Mouse (Mus musculus): Measurements from ENCODE around the gene Pan3. TPM values are rescaled to one million over a fixed set of nuclear protein-coding genes. Genes with fewer than 3 reads are reported as not detected.

Pan3 gene
- polyA plus RNA-seq, 1 experiment from 2014 or later: 62.7 TPM

GRCm38 (mm10) chr5:147426048-147426805 is 3.7 kb upstream of the Pan3 start:
- Histone ChIP-seq H3K9ac (no peak overlapping the region), H3K27me3 (ENCODE audit: control insufficient read depth, insufficient read depth, low read length) (no peaks in the 10 kb centered on the region), H3K4me1 (replicated peaks; ENCODE audit: control insufficient read depth, insufficient read depth, low read length) (peaks cover 7% of the 10 kb centered on the region; the same call in 1 of the 2 replicates), H3K4me2 (replicated peaks) (no peak overlapping the region), H3K36me3 (replicated peaks; ENCODE audit: control insufficient read depth, insufficient read depth) (no peaks in the 10 kb centered on the region), H3K27ac (no peak overlapping the region), H3K9me3 (ENCODE audit: control insufficient read depth, low read length) (no peaks in the 10 kb centered on the region), H3K4me3 (replicated peaks; ENCODE audit: low read length) (no peak overlapping the region)
- ATAC-seq (ENCODE audit: low FRiP score) (no peak), DNase-seq (ENCODE audit: low spot score) (no peak)
- 79% methylated on average over 4 of the region's 4 CpGs for WGBS

GRCm38 (mm10) chr5:147430361-147430935 is 487 bp downstream of the Pan3 start:
- WGBS: under 1% methylated on average over 47 of the region's 91 CpGs

DNA sequence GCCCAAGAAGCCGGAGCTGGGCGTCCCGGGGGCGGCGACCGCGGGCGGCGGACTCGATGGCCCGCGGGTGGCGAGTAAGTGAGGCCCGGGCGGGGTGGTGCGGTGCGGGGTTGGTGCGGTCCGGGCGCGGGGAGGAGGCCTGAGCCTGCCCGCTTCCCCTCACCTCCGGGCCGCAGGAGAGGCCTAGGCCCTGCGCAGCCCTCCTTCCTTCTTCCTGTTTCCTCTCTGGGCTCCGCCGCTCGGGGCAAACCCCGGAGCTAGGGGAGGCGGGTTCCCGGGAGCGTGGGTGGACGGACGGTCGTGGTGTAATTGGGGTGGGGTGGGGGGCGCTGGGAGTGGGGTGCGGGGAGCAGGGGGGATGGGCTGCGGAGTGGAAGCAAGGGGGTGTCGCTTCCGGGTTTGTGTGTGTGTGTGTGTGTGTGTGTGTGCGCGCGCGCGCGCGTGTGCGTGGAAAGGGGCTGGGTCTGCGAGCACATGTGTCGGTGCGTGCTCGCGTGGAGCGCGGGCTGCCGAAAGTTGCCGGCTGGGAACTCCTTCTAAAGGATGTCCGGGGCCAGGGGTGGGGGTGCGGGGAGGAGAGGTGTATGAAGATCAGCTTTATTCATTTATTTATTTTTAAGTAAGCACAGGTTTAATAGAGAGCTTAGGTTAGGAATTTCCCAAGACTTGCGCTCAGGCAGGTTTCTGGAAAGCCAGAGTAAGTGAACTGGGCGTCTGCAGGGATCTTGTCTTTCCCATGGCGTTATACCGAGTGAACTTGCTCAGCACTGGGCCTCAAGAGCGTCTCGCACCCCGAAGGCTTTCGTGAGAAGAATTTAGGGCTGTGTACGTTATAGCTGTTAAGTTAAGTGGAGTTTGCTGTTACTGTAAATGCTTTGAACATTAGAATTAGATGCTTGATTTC is 1.2 kb downstream of the Pan3 start:
- WGBS: under 1% methylated on average over 48 of the region's 68 CpGs
- Histone ChIP-seq H3K4me3 (replicated peaks; ENCODE audit: low read length) (peak overlapping the region; percentile 99), H3K36me3 (replicated peaks; ENCODE audit: control insufficient read depth, insufficient read depth) (no peaks in the 10 kb centered on the region), H3K4me2 (replicated peaks) (peak overlapping the region; percentile 88), H3K9ac (peak overlapping the region; percentile 95), H3K9me3 (ENCODE audit: control insufficient read depth, low read length) (no peaks in the 10 kb centered on the region), H3K4me1 (replicated peaks; ENCODE audit: control insufficient read depth, insufficient read depth, low read length) (peaks cover 40% of the 10 kb centered on the region), H3K27ac (peak overlapping the region; percentile 98), H3K27me3 (ENCODE audit: control insufficient read depth, insufficient read depth, low read length) (no peaks in the 10 kb centered on the region)
- ATAC-seq (ENCODE audit: low FRiP score) (peak; percentile 61), DNase-seq (ENCODE audit: low spot score) (peak; percentile 70)

More at GRCm38 (mm10) chr5:147430361-147430935, 487 bp downstream of the Pan3 start:
- H3K9ac ChIP-seq: peak overlapping the region; percentile 95
- H3K36me3 ChIP-seq (replicated peaks; ENCODE audit: control insufficient read depth, insufficient read depth): no peaks in the 10 kb centered on the region
- peaks cover 35% of the 10 kb centered on the region for H3K4me1 ChIP-seq (replicated peaks; ENCODE audit: control insufficient read depth, insufficient read depth, low read length)
- H3K27ac ChIP-seq: peak overlapping the region; percentile 98
- peak overlapping the region; percentile 99 for H3K4me3 ChIP-seq (replicated peaks; ENCODE audit: low read length)
- ATAC-seq (ENCODE audit: low FRiP score) (peak; percentile 88), DNase-seq (ENCODE audit: low spot score) (peak; percentile 47)
- no peaks in the 10 kb centered on the region for H3K9me3 ChIP-seq (ENCODE audit: control insufficient read depth, low read length)
- H3K4me2 ChIP-seq (replicated peaks): peak overlapping the region; percentile 88
- no peaks in the 10 kb centered on the region for H3K27me3 ChIP-seq (ENCODE audit: control insufficient read depth, insufficient read depth, low read length)

- Histone ChIP-seq H3K27ac (no peak overlapping the region), H3K9ac (no peak overlapping the region), H3K36me3 (replicated peaks; ENCODE audit: control insufficient read depth, insufficient read depth) (no peaks in the 10 kb centered on the region), H3K9me3 (ENCODE audit: control insufficient read depth, low read length) (no peaks in the 10 kb centered on the region), H3K4me3 (replicated peaks; ENCODE audit: low read length) (no peak overlapping the region), H3K27me3 (ENCODE audit: control insufficient read depth, insufficient read depth, low read length) (no peaks in the 10 kb centered on the region), H3K4me1 (replicated peaks; ENCODE audit: control insufficient read depth, insufficient read depth, low read length) (peaks cover 40% of the 10 kb centered on the region), H3K4me2 (replicated peaks) (0 out of 2 replicates have a peak overlapping the region, but pooled peaks have one; percentile 88)
- 95% methylated on average over 8 of the region's 8 CpGs for WGBS
- ATAC-seq (ENCODE audit: low FRiP score): no peak
- no peak for DNase-seq (ENCODE audit: low spot score)
Measured at GRCm38 (mm10) chr5:147432927-147433326, 3.0 kb downstream of the Pan3 start.

DNA sequence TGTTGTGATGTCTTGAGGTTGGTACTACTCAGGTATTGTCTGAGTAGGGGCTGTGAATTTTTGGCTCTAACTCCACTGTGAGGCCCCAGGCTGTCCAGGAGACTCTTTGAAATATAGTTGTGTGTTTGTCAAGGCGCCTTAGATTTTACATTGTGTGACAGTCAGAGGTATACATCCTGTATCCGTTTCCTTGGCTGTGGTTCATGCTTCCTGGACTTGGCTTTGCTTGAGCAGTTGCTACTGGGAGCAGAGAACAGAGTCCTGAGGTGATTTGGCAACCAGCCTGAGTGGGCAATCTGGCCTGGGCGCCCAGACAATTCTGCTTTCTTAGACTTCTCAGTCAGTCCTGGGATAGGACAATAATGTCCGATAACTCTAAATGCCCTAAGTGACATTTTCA is 5.3 kb downstream of the Pan3 start:
- no peak for ATAC-seq (ENCODE audit: low FRiP score)
- H3K36me3 ChIP-seq (replicated peaks; ENCODE audit: control insufficient read depth, insufficient read depth): no peaks in the 10 kb centered on the region
- no peak overlapping the region for H3K27ac ChIP-seq
- H3K9ac ChIP-seq: no peak overlapping the region
- H3K27me3 ChIP-seq (ENCODE audit: control insufficient read depth, insufficient read depth, low read length): no peaks in the 10 kb centered on the region
- no peak overlapping the region for H3K4me3 ChIP-seq (replicated peaks; ENCODE audit: low read length)
- peaks cover 33% of the 10 kb centered on the region for H3K4me1 ChIP-seq (replicated peaks; ENCODE audit: control insufficient read depth, insufficient read depth, low read length)
- no peak overlapping the region for H3K4me2 ChIP-seq (replicated peaks)
- WGBS: 62% methylated on average over 4 of the region's 4 CpGs
- H3K9me3 ChIP-seq (ENCODE audit: control insufficient read depth, low read length): no peaks in the 10 kb centered on the region
- peak; percentile 40 for DNase-seq (ENCODE audit: low spot score)

DNA sequence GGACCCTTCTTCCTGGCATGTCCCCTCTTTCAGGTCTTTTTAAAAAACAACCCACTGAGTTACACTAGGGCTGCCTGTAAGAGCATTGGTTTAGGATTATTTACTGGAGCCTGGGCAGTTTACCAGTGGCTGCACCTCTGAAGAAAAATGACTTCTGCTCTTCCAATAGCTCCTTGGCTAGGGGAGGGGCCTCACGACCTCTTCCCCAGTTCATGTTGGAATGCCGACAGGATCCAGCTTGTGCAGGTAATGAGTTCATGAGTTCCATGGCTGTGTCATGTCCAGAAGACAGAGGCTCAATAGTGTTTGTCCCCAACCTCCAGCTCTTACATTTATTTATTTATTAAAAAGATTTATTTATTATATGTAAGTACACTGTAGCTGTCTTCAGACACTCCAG is 5.8 kb downstream of the Pan3 start:
- Histone ChIP-seq H3K36me3 (replicated peaks; ENCODE audit: control insufficient read depth, insufficient read depth) (no peaks in the 10 kb centered on the region), H3K9me3 (ENCODE audit: control insufficient read depth, low read length) (no peaks in the 10 kb centered on the region), H3K4me3 (replicated peaks; ENCODE audit: low read length) (no peak overlapping the region), H3K4me1 (replicated peaks; ENCODE audit: control insufficient read depth, insufficient read depth, low read length) (peaks cover 33% of the 10 kb centered on the region), H3K27ac (0 out of 2 replicates have a peak overlapping the region, but pooled peaks have one; percentile 41), H3K27me3 (ENCODE audit: control insufficient read depth, insufficient read depth, low read length) (no peaks in the 10 kb centered on the region), H3K9ac (no peak overlapping the region), H3K4me2 (replicated peaks) (no peak overlapping the region)
- WGBS: 65% methylated on average over 2 of the region's 2 CpGs
- no peak for DNase-seq (ENCODE audit: low spot score)
- ATAC-seq (ENCODE audit: low FRiP score): no peak

- no peak overlapping the region for H3K4me3 ChIP-seq (replicated peaks; ENCODE audit: low read length)
- no peaks in the 10 kb centered on the region for H3K27me3 ChIP-seq (ENCODE audit: control insufficient read depth, insufficient read depth, low read length)
- 72% methylated on average over 5 of the region's 5 CpGs for WGBS
- H3K4me1 ChIP-seq (replicated peaks; ENCODE audit: control insufficient read depth, insufficient read depth, low read length): peaks cover 33% of the 10 kb centered on the region
- H3K27ac ChIP-seq: no peak overlapping the region
- no peaks in the 10 kb centered on the region for H3K9me3 ChIP-seq (ENCODE audit: control insufficient read depth, low read length)
- no peaks in the 10 kb centered on the region for H3K36me3 ChIP-seq (replicated peaks; ENCODE audit: control insufficient read depth, insufficient read depth)
- no peak for ATAC-seq (ENCODE audit: low FRiP score)
- no peak overlapping the region for H3K4me2 ChIP-seq (replicated peaks)
- H3K9ac ChIP-seq: no peak overlapping the region
- DNase-seq (ENCODE audit: low spot score): no peak
Measured at GRCm38 (mm10) chr5:147436491-147436890, 6.5 kb downstream of the Pan3 start.

DNA sequence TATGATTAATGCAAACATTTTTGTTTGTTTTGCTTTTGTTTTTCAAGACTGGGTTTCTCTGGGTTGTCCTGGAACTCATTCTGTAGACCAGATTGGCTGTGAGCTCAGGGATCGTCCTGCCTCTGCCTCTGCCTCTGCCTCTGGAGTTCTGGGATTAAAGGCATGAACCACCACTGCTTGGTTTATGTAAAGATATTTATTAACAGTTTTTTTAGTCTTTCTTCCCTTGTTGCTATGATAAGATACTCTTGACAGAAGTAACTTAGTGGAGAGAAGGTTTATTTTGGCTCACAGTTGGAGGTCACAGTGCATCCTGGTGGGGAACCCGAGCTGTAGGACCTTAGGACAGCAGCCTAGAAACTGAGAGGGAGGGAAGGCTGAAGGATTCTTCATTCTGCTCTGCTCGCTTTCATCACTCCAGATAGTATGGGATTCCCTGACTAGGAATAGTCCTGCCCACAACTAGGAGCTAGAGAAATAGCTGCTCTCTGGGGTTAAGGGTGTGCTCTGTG is 11.1 kb downstream of the Pan3 start:
- no peaks in the 10 kb centered on the region for H3K36me3 ChIP-seq (replicated peaks; ENCODE audit: control insufficient read depth, insufficient read depth)
- no peak for ATAC-seq (ENCODE audit: low FRiP score)

GRCm38 (mm10) chr5:147441979-147442378 is 12.0 kb downstream of the Pan3 start:
- no peaks in the 10 kb centered on the region; the same call in 1 of the 2 replicates for H3K4me1 ChIP-seq (replicated peaks; ENCODE audit: control insufficient read depth, insufficient read depth, low read length)
- no peak overlapping the region for H3K4me2 ChIP-seq (replicated peaks)
- H3K27ac ChIP-seq: no peak overlapping the region
- no peaks in the 10 kb centered on the region for H3K36me3 ChIP-seq (replicated peaks; ENCODE audit: control insufficient read depth, insufficient read depth)
- ATAC-seq (ENCODE audit: low FRiP score) (no peak), DNase-seq (ENCODE audit: low spot score) (no peak)
- WGBS: 83% methylated on average over 1 of the region's 1 CpGs
- no peaks in the 10 kb centered on the region for H3K27me3 ChIP-seq (ENCODE audit: control insufficient read depth, insufficient read depth, low read length)
- no peaks in the 10 kb centered on the region for H3K9me3 ChIP-seq (ENCODE audit: control insufficient read depth, low read length)
- H3K9ac ChIP-seq: no peak overlapping the region
- no peak overlapping the region for H3K4me3 ChIP-seq (replicated peaks; ENCODE audit: low read length)

More for the DNA sequence above, 11.1 kb downstream of the Pan3 start:
- no peak overlapping the region for H3K4me2 ChIP-seq (replicated peaks)
- 87% methylated on average over 3 of the region's 3 CpGs for WGBS
- no peak for DNase-seq (ENCODE audit: low spot score)
- H3K27ac ChIP-seq: no peak overlapping the region
- no peaks in the 10 kb centered on the region for H3K27me3 ChIP-seq (ENCODE audit: control insufficient read depth, insufficient read depth, low read length)
- H3K9ac ChIP-seq: no peak overlapping the region
- no peak overlapping the region for H3K4me3 ChIP-seq (replicated peaks; ENCODE audit: low read length)
- no peaks in the 10 kb centered on the region for H3K9me3 ChIP-seq (ENCODE audit: control insufficient read depth, low read length)
- no peaks in the 10 kb centered on the region; the same call in 1 of the 2 replicates for H3K4me1 ChIP-seq (replicated peaks; ENCODE audit: control insufficient read depth, insufficient read depth, low read length)
